ENCODE assay signal across 26 mouse cellular contexts in the genomic region with DNA sequence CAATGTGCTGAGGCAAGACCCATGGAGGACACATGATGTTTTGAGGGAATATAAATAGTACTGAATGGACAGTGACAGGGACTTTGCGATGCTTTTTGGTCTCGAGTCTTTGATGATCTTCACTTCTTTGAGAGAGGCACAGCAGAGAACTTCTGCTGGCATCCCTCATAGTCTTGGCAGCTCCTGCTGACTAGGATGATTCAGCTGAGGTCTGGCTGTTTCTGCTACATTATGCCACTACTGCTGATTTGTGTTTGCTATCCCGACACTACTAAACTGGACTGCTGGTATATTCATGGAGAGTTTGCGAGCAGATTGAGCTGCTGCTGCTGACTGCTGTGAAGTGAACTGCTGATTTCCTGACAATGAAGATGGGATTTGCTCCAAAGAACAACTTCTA. TPM values are rescaled to one million over a fixed set of nuclear protein-coding genes. Genes with fewer than 3 reads are reported as not detected.
"Had no signal": no experiment of that assay in that cellular context is flagged by ENCODE, and none has a peak within 500 bp of the region (broad histone marks: within the 10 kb centered on the region; RNA-seq: fewer than 3 reads in every experiment).

No protein-coding gene starts in this region.

- DNase-seq: kidney, adult 11 months; kidney, adult 8-10 months; kidney, postnatal 10 days; kidney, postnatal 36 days; left cerebral cortex, postnatal 4 days; liver, postnatal 0 days; lung, embryonic 14.5 days; spleen, adult 18-20 months; thymus, adult 18-20 months; thymus, postnatal 36 days had no signal

- H3K4me3 ChIP-seq: intestine, embryonic 15.5 days; kidney, embryonic 15.5 days; layer of hippocampus, adult 2 months; limb, embryonic 12.5 days; limb, embryonic 15.5 days; midbrain, embryonic 12.5 days; midbrain, embryonic 15.5 days; neural tube, embryonic 12.5 days; neural tube, embryonic 15.5 days; stomach, embryonic 15.5 days had no signal

- H3K27ac ChIP-seq: intestine, embryonic 15.5 days; kidney, embryonic 15.5 days; layer of hippocampus, adult 2 months; limb, embryonic 12.5 days; limb, embryonic 15.5 days; liver, embryonic 14.5 days; macrophage; midbrain, embryonic 12.5 days; midbrain, embryonic 15.5 days; neural tube, embryonic 12.5 days; neural tube, embryonic 15.5 days; stomach, embryonic 15.5 days had no signal

RNA-seq across cellular contexts. Expression of gene Gm4922, which starts 3.5 kb away (rescaled TPM):
- total RNA-seq: layer of hippocampus, adult 2 months; layer of hippocampus, postnatal 14 days; left cerebral cortex, adult 18-20 months; left cerebral cortex, postnatal 10 days; left cerebral cortex, postnatal 4 days; megakaryocyte, adult 5-6 weeks had no signal
